Mouse (Mus musculus): ENCODE data around the gene Pax4. TPM values are rescaled to one million over a fixed set of nuclear protein-coding genes. Genes with fewer than 3 reads are reported as not detected.

The Pax4 gene
- total RNA-seq, 2 experiments from 2014 or later = not detected

GRCm38 (mm10) chr6:28450481-28450880 lies 1.3 kb upstream of the Pax4 start:
- DNase-seq (ENCODE audit: low spot score in 2 of 2) = no peak

- no peak for DNase-seq (ENCODE audit: low spot score in 2 of 2)
Measured at GRCm38 (mm10) chr6:28447937-28448336, 1.2 kb downstream of the Pax4 start.

- no peak for DNase-seq (ENCODE audit: low spot score in 2 of 2)
Measured at GRCm38 (mm10) chr6:28431538-28431855, 17.7 kb downstream of the Pax4 start.

DNA sequence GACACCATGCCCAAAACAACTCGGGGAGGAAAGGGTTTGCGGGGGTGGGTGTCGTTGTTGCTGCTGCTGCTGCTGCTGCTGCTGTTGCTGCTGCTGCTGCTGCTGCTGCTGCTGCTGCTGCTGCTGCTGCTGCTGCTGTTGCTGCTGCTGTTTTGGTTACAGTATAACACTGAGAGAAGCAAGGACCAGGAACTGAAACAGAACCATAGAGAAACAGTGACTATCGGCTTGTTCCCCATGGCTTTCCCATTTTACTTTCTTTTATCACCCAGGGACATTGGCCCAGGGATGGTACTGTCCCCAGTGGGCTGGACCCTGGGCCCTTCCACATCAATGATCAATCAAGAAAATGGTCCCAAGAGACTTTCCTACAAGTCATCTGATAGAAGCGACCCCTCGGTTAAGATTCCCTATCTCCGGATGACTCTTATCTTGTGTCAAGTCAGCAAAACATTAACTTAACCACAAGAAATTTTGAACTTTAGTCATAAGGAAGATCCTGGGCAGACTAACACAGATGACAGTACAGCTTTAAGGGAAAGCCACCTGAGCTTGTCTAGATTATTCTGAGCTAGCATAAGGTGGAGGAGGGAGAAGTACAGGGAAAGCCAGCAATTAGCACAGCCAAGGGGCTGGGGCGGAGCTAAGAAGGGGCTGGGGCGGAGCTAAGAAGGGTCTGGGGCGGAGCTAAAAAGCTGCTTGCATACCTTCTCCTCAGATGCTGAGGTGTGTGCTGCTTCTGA lies 18.2 kb downstream of the Pax4 start:
- DNase-seq (ENCODE audit: low spot score in 2 of 2) = no peak

- no peak for DNase-seq (ENCODE audit: low spot score in 2 of 2)
Measured at GRCm38 (mm10) chr6:28429870-28430269, 19.3 kb downstream of the Pax4 start.

DNA sequence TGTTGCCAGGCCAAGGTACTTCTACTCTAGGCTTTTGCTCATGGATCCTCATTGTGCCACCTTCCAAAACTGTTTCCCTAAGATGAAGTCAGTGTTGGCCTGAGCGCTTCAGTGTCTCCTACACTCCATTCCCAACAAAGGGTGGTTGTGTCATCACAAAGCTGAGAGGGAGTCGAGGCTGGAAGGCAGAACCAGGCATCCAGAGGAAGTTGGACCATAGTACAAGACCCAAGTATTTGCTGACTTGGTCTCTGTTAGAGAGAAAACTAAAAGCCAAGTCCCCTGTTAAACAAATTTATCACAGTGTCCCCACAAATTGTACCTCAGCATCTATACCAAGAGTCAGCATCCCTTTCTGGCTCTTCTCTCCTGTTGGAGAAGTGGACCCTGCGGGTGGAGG lies 20.9 kb downstream of the Pax4 start, which contains the start of gene Gcc1:
TSS of gene Gcc1 (minus strand) at position 101 of the 400 bp plus-strand sequence.
- DNase-seq (ENCODE audit: low spot score in 2 of 2) = no peak

- no peak for DNase-seq (ENCODE audit: low spot score in 2 of 2)
Measured at GRCm38 (mm10) chr6:28427096-28427839, 21.9 kb downstream of the Pax4 start, which contains the start of gene Fscn3. Fscn3 (plus strand) TSS chr6:28427789.

GRCm38 (mm10) chr6:28425019-28425418 lies 24.1 kb downstream of the Pax4 start:
- no peak for DNase-seq (ENCODE audit: low spot score in 2 of 2)

GRCm38 (mm10) chr6:28423767-28424695 lies 25.1 kb downstream of the Pax4 start:
- peak; percentile 59 to 69 for DNase-seq (ENCODE audit: low spot score in 2 of 2)

DNA sequence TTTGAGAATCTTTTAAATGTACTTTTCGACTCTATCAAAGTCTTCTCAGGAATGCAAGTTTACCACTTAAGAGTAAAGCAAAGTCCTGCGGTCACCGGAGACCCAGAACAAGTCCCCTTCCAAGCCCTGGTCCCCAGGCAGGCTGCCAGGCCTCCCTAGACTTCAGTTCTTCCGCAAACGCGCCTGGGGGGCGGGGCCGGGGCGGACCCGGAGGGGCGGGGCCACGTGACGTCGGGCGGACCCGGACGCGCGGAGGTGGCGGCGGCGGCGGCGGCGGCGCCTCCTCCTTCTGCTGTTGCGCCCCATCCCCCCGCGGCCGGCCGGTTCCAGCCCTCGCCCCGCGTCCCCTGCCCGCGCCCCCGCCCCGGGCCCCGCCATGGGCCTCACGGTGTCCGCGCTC lies 25.8 kb downstream of the Pax4 start, which contains the start of gene Arf5:
TSS of gene Arf5 (plus strand) at position 248 of the 400 bp plus-strand sequence.
- peak; percentile 94 to 96 for DNase-seq (ENCODE audit: low spot score in 2 of 2)

DNA sequence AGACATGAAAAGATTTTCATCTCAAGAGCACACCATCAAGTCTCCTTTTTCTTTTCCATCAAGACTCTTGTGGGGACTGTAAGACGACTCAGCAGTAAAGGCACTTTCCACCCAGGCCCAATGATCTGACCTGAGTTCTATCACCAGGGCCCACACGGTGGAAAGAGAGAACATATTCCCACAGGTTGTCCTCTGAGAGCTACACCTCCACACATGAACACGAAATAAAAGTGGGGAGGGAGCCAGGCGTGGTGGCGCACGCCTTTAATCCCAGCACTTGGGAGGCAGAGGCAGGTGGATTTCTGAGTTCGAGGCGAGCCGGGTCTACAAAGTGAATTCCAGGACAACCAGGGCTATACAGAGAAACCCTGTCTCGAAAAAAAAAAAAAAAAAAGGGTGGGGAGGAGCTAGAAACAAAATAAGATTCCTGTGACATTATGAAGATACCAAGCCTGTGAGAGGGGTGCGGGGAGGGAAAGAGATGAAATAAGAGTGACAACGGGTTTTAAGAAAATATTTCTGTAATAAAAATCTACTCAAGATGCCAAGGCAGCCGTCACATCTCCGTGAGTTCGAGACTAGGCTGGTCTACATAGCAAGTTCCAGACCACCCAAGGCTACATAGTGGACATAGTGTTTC lies 26.4 kb downstream of the Pax4 start:
- DNase-seq (ENCODE audit: low spot score in 2 of 2) = peak in 1 of 2 experiments; percentile 19

- DNase-seq (ENCODE audit: low spot score in 2 of 2) = peak; percentile 89 to 94
Measured at GRCm38 (mm10) chr6:28421469-28422000, 27.6 kb downstream of the Pax4 start.

GRCm38 (mm10) chr6:28420865-28421264 lies 28.3 kb downstream of the Pax4 start:
- DNase-seq (ENCODE audit: low spot score in 2 of 2) = peak in 1 of 2 experiments; percentile 34

DNA sequence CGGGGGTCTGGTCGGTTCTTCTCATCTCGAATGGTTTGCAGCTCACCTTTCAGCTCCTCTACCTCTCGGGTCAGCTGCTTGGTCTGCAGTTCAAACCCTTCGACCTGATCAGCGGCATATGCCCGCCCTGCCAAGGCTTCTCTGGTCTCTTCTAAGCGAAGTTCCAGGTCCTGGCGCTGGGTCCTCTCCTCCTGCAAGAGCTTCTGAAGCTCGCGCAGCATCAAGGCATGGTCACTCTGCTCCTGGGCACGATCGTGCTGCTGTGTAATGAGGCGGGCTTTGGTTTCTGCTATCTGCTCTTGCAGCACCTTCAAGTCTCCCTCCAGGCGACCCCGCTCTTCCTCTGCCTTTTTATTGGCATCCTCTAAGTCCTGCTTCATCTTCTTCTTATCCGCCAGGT lies 28.8 kb downstream of the Pax4 start:
- no peak for DNase-seq (ENCODE audit: low spot score in 2 of 2)

DNA sequence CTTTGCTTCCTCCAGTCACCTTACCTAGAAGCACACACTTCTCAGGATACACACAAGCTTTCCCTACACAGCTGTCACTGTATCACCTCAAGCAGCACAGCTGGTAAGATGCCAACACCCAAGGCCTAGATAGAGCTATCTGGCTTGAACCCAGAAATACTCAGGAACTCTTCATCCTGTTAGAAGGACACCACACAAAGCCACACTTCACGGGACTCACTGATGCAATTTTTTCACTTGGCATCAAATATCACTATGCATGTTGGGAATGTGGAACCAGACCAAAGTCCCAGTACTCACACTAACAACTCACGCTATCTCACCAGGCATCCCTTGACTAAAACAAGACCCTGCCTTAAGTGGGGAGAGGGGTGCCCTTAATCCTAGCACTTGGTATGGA lies 29.5 kb downstream of the Pax4 start:
- no peak for DNase-seq (ENCODE audit: low spot score in 2 of 2)

GRCm38 (mm10) chr6:28418449-28418848 lies 30.7 kb downstream of the Pax4 start:
- DNase-seq (ENCODE audit: low spot score in 2 of 2) = peak; percentile 72 to 81

GRCm38 (mm10) chr6:28416981-28417380 lies 32.2 kb downstream of the Pax4 start:
- no peak for DNase-seq (ENCODE audit: low spot score in 2 of 2)

GRCm38 (mm10) chr6:28411236-28411635 lies 37.9 kb downstream of the Pax4 start:
- DNase-seq (ENCODE audit: low spot score in 2 of 2) = no peak

GRCm38 (mm10) chr6:28410053-28410452 lies 39.1 kb downstream of the Pax4 start:
- DNase-seq (ENCODE audit: low spot score in 2 of 2) = no peak

DNA sequence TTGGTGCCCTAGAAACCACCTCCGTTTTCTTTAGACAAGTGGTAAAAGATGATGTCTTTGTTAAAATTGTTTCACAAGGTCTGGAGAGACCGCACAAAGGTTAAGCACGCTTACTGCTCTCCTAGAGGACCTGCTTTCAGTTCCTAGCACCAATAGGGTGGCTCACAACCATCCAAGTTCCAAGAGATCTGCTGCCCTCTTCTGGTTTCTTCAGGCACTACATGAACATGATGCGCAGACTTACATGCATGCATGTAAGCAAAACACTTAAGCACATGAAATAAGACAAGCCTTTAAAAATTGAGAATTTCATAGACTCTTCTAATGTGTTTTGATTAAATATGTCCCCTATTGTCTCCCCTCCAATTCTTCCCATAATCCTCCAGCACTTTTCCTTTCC lies 49.4 kb downstream of the Pax4 start:
- no peak for DNase-seq (ENCODE audit: low spot score in 2 of 2)

DNA sequence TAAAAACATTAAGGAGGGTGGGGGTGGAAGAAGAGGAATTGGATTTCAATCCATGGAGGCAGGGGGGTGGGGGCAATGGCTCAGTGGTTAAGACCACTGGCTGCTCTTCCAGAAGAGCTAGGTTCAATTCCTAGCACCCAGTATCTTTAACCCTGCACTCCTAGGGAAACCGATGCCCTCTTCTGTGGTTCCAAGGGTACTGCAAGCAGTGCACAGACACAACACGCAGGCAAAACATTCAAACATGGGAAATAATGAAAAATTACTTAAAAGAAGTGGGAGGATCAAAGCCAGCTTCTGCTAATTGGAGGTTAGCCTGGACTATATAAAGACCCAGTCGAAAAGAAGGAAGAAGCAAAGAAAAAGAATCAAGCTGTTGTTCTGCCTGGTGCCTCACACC lies 50.4 kb downstream of the Pax4 start:
- DNase-seq (ENCODE audit: low spot score in 2 of 2) = no peak
